Mouse (Mus musculus) heart, embryonic 15.5 days (tissue): ENCODE results near the gene Cfap77. TPM values are rescaled to one million over a fixed set of nuclear protein-coding genes. Genes with fewer than 3 reads are reported as not detected.

Experiments used
- ATAC-seq: fragments of 200-750 bp; cut with Nextera tagmentation; replicated peaks from 2 replicates; pipeline ENCODE4 v1.8.0; 2017; ENCODE audit warnings: low read depth, moderate TSS enrichment; ENCODE audit not compliant: insufficient number of reproducible peaks, insufficient read depth, low FRiP score
- H3K27ac ChIP-seq: fragments of 300-500 bp; sonication (generic); 2 replicates; pipeline ENCODE4 v1.5.1; 2015; ENCODE audit warnings: mild to moderate bottlenecking, inconsistent platforms
- H3K27me3 ChIP-seq: fragments of 300-500 bp; sonication (generic); 2 replicates; pipeline ENCODE4 v1.6.1; 2015; ENCODE audit warnings: inconsistent platforms
- H3K36me3 ChIP-seq: fragments of 300-500 bp; sonication (generic); 2 replicates; pipeline ENCODE4 v1.6.1; 2015; ENCODE audit warnings: mild to moderate bottlenecking, inconsistent platforms
- H3K4me1 ChIP-seq: fragments of 300-500 bp; sonication (generic); replicated peaks from 2 replicates; pipeline ENCODE4 v1.6.1; 2015; ENCODE audit warnings: inconsistent platforms
- H3K4me2 ChIP-seq: fragments of 300-500 bp; sonication (generic); 2 replicates; pipeline ENCODE4 v1.6.1; 2015; ENCODE audit warnings: inconsistent platforms, mild to moderate bottlenecking, moderate library complexity
- H3K4me3 ChIP-seq: fragments of 300-500 bp; sonication (generic); 2 replicates; pipeline ENCODE4 v1.5.1; 2015; ENCODE audit warnings: mild to moderate bottlenecking, inconsistent platforms
- H3K9ac ChIP-seq: fragments of 300-500 bp; sonication (generic); 2 replicates; pipeline ENCODE4 v1.6.1; 2015; ENCODE audit warnings: mild to moderate bottlenecking, inconsistent platforms
- H3K9me3 ChIP-seq: fragments of 300-500 bp; sonication (generic); replicated peaks from 2 replicates; pipeline ENCODE4 v1.6.1; 2016; ENCODE audit warnings: inconsistent platforms
- WGBS: fragments of 180-500 bp; shearing (Covaris S2); methylation state at CpG from one replicate; pipeline ENCODE4 v1.1.7; 2015; ENCODE audit warnings: mixed read lengths; 5-methylcytosine and 5-hydroxymethylcytosine counted together
- polyA plus RNA-seq: library from polyadenylated mRNA; unstranded; fragments of >200 nt; fragmentation: Nextera tagmentation; extraction: Ambion mirVana; gene quantifications from 2 replicates; pipeline ENCODE4 v1.2.1, GENCODE M21; 2015

The Cfap77 gene
- polyA plus RNA-seq, 1 experiment from 2014 or later = 0.18 TPM

GRCm38 (mm10) chr2:28961636-28962035 lies 93.2 kb downstream of the Cfap77 start:
- Histone ChIP-seq H3K36me3 (no peaks in the 10 kb centered on the region), H3K9me3 (no peaks in the 10 kb centered on the region), H3K27ac (no peak overlapping the region), H3K27me3 (no peaks in the 10 kb centered on the region), H3K4me2 (no peak overlapping the region), H3K4me3 (no peak overlapping the region), H3K9ac (no peak overlapping the region), H3K4me1 (no peaks in the 10 kb centered on the region)
- 67% methylated on average over 5 of the region's 5 CpGs for WGBS
- no peak for ATAC-seq

- H3K9ac ChIP-seq = no peak overlapping the region
- no peak overlapping the region for H3K4me2 ChIP-seq
- no peak for ATAC-seq
- no peak overlapping the region for H3K4me3 ChIP-seq
- no peaks in the 10 kb centered on the region for H3K4me1 ChIP-seq
- 72% methylated on average over 15 of the region's 15 CpGs for WGBS
- no peaks in the 10 kb centered on the region for H3K27me3 ChIP-seq
- H3K36me3 ChIP-seq = no peaks in the 10 kb centered on the region
- no peak overlapping the region for H3K27ac ChIP-seq
- no peaks in the 10 kb centered on the region for H3K9me3 ChIP-seq
Measured at GRCm38 (mm10) chr2:28961024-28961585, 93.8 kb downstream of the Cfap77 start.

- H3K27me3 ChIP-seq = no peaks in the 10 kb centered on the region; the same call in 1 of the 2 replicates
- no peak for ATAC-seq
- no peak overlapping the region for H3K4me3 ChIP-seq
- no peak overlapping the region for H3K4me2 ChIP-seq
- no peaks in the 10 kb centered on the region for H3K4me1 ChIP-seq
- WGBS = 81% methylated on average over 4 of the region's 4 CpGs
- no peak overlapping the region for H3K9ac ChIP-seq
- H3K36me3 ChIP-seq = no peaks in the 10 kb centered on the region
- no peaks in the 10 kb centered on the region for H3K9me3 ChIP-seq
- no peak overlapping the region for H3K27ac ChIP-seq
Measured at GRCm38 (mm10) chr2:28956874-28957273, 98.0 kb downstream of the Cfap77 start.

- no peak overlapping the region for H3K4me2 ChIP-seq
- no peaks in the 10 kb centered on the region for H3K36me3 ChIP-seq
- H3K27me3 ChIP-seq = no peaks in the 10 kb centered on the region; the same call in 1 of the 2 replicates
- H3K4me3 ChIP-seq = no peak overlapping the region
- H3K4me1 ChIP-seq = no peaks in the 10 kb centered on the region
- no peak overlapping the region for H3K27ac ChIP-seq
- 70% methylated on average over 9 of the region's 9 CpGs for WGBS
- H3K9me3 ChIP-seq = no peaks in the 10 kb centered on the region
- H3K9ac ChIP-seq = no peak overlapping the region
- ATAC-seq = no peak
Measured at GRCm38 (mm10) chr2:28954595-28954994, 100.3 kb downstream of the Cfap77 start.

- no peaks in the 10 kb centered on the region for H3K4me1 ChIP-seq
- no peak overlapping the region for H3K4me2 ChIP-seq
- no peak overlapping the region for H3K27ac ChIP-seq
- H3K9me3 ChIP-seq = no peaks in the 10 kb centered on the region
- H3K27me3 ChIP-seq = no peaks in the 10 kb centered on the region; the same call in 1 of the 2 replicates
- no peak overlapping the region for H3K9ac ChIP-seq
- H3K36me3 ChIP-seq = no peaks in the 10 kb centered on the region
- 49% methylated on average over 8 of the region's 8 CpGs for WGBS
- H3K4me3 ChIP-seq = no peak overlapping the region
- no peak for ATAC-seq
Measured at GRCm38 (mm10) chr2:28952981-28953380, 101.9 kb downstream of the Cfap77 start.

GRCm38 (mm10) chr2:28946312-28946711 lies 108.6 kb downstream of the Cfap77 start:
- Histone ChIP-seq H3K9ac (no peak overlapping the region), H3K27ac (no peak overlapping the region), H3K36me3 (no peaks in the 10 kb centered on the region), H3K9me3 (no peaks in the 10 kb centered on the region), H3K4me3 (no peak overlapping the region), H3K4me1 (no peaks in the 10 kb centered on the region), H3K27me3 (peaks cover 9% of the 10 kb centered on the region), H3K4me2 (no peak overlapping the region)
- 65% methylated on average over 3 of the region's 3 CpGs for WGBS
- ATAC-seq = no peak

GRCm38 (mm10) chr2:28945388-28945787 lies 109.5 kb downstream of the Cfap77 start:
- no peaks in the 10 kb centered on the region for H3K9me3 ChIP-seq
- no peak overlapping the region for H3K4me2 ChIP-seq
- no peaks in the 10 kb centered on the region for H3K4me1 ChIP-seq
- H3K36me3 ChIP-seq = no peaks in the 10 kb centered on the region
- no peak overlapping the region for H3K9ac ChIP-seq
- H3K27me3 ChIP-seq = peaks cover 13% of the 10 kb centered on the region
- no peak for ATAC-seq
- 69% methylated on average over 6 of the region's 6 CpGs for WGBS
- no peak overlapping the region for H3K27ac ChIP-seq
- no peak overlapping the region for H3K4me3 ChIP-seq

GRCm38 (mm10) chr2:28943666-28944516 lies 111.0 kb downstream of the Cfap77 start:
- ATAC-seq = no peak
- Histone ChIP-seq H3K27ac (no peak overlapping the region), H3K4me1 (no peaks in the 10 kb centered on the region), H3K4me2 (no peak overlapping the region), H3K27me3 (peaks cover 13% of the 10 kb centered on the region), H3K9me3 (no peaks in the 10 kb centered on the region), H3K9ac (no peak overlapping the region), H3K4me3 (no peak overlapping the region), H3K36me3 (no peaks in the 10 kb centered on the region)
- WGBS = 56% methylated on average over 30 of the region's 30 CpGs

- Histone ChIP-seq H3K9ac (no peak overlapping the region), H3K27ac (no peak overlapping the region), H3K9me3 (no peaks in the 10 kb centered on the region), H3K4me3 (no peak overlapping the region), H3K4me1 (no peaks in the 10 kb centered on the region), H3K27me3 (0 out of 2 replicates have a peak, but pooled peaks cover 4% of the 10 kb centered on the region), H3K36me3 (no peaks in the 10 kb centered on the region), H3K4me2 (no peak overlapping the region)
- no peak for ATAC-seq
- WGBS = 34% methylated on average over 7 of the region's 7 CpGs
Measured at GRCm38 (mm10) chr2:28938997-28939396, 115.9 kb downstream of the Cfap77 start.

- Histone ChIP-seq H3K27me3 (peaks cover 7% of the 10 kb centered on the region; the same call in 1 of the 2 replicates), H3K9me3 (no peaks in the 10 kb centered on the region), H3K4me2 (no peak overlapping the region), H3K36me3 (no peaks in the 10 kb centered on the region), H3K9ac (no peak overlapping the region), H3K4me1 (no peaks in the 10 kb centered on the region), H3K27ac (no peak overlapping the region), H3K4me3 (no peak overlapping the region)
- WGBS = 85% methylated on average over 3 of the region's 3 CpGs
- no peak for ATAC-seq
Measured at GRCm38 (mm10) chr2:28930571-28930970, 124.3 kb downstream of the Cfap77 start.

- Histone ChIP-seq H3K9ac (no peak overlapping the region), H3K4me3 (no peak overlapping the region), H3K4me1 (no peaks in the 10 kb centered on the region), H3K27ac (no peak overlapping the region), H3K27me3 (peaks cover 71% of the 10 kb centered on the region), H3K4me2 (no peak overlapping the region), H3K9me3 (no peaks in the 10 kb centered on the region), H3K36me3 (no peaks in the 10 kb centered on the region)
- 3% methylated on average over 4 of the region's 4 CpGs for WGBS
- ATAC-seq = no peak
Measured at GRCm38 (mm10) chr2:28923912-28924311, 131.0 kb downstream of the Cfap77 start.

GRCm38 (mm10) chr2:28919001-28919400 lies 135.9 kb downstream of the Cfap77 start:
- H3K4me3 ChIP-seq = no peak overlapping the region
- H3K9ac ChIP-seq = no peak overlapping the region
- H3K27ac ChIP-seq = no peak overlapping the region
- WGBS = 0% methylated on average over 4 of the region's 4 CpGs
- H3K4me2 ChIP-seq = no peak overlapping the region
- ATAC-seq = no peak
- H3K4me1 ChIP-seq = peaks cover 6% of the 10 kb centered on the region
- no peaks in the 10 kb centered on the region for H3K9me3 ChIP-seq
- peaks cover 98% of the 10 kb centered on the region for H3K27me3 ChIP-seq
- H3K36me3 ChIP-seq = no peaks in the 10 kb centered on the region
